Mouse (Mus musculus): ENCODE measurements around the gene Sept5. TPM values are rescaled to one million over a fixed set of nuclear protein-coding genes. Genes with fewer than 3 reads are reported as not detected.

Gene Sept5
- polyA plus RNA-seq, 1 experiment from 2014 or later, result 8.4 TPM

DNA sequence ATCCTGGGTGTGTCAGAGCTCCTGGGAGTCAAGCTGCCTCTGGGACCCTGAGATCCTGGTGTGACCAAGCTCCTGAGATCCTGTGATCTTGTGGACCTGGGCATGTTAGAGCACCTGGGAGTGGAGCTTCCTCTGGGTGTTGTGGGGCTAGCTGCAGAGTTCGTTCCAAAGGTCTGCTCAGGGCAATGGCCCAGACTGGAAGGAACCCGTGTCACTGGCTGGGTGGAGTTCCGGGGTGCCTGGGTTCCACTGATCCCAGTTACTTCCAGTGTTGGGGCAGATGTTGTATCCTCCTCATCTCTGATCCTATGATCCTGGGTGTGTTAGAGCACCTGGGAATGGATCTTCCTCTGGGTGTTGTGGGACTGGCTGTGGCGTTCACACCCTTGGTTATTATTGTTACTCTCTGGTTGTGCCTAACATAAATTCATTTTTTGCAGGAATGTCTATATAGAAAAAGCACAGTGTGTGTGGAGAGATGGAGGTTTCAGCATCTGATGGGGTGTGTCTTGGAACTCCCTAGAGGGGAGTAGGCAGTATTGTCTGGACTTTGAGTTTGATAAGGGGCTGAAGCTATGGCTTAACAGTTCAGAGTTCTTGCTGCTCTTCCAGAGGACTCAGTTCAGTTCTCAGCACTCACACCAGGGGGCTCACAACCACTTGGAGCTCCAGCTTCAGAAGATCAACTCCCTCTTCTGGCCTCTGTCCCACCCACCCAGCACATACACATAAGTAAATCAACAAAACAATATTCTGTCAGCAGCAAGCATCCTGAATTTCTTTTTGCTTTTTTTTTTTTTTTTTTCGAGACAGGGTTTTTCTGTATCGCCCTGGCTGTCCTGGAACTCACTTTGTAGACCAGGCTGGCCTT, 23.8 kb upstream of the Sept5 start:
- ATAC-seq (replicated peaks; ENCODE audit: extremely low read depth, insufficient read depth, low FRiP score), result no peak

GRCm38 (mm10) chr16:18649126-18649525, 19.4 kb upstream of the Sept5 start:
- H3K27ac ChIP-seq (ENCODE audit: low read length), result no peak overlapping the region
- WGBS, result 57% methylated on average over 3 of the region's 3 CpGs
- ATAC-seq (replicated peaks; ENCODE audit: extremely low read depth, insufficient read depth, low FRiP score), result no peak
- H3K9ac ChIP-seq (ENCODE audit: low read length), result no peak overlapping the region
- no peak overlapping the region for H3K4me3 ChIP-seq (ENCODE audit: low read length)
- no peaks in the 10 kb centered on the region for H3K27me3 ChIP-seq (ENCODE audit: control insufficient read depth, insufficient read depth, low read length)
- H3K36me3 ChIP-seq (ENCODE audit: control insufficient read depth, insufficient read depth), result no peaks in the 10 kb centered on the region
- no peaks in the 10 kb centered on the region for H3K9me3 ChIP-seq (replicated peaks; ENCODE audit: control insufficient read depth, low read length)
- H3K4me1 ChIP-seq (ENCODE audit: control insufficient read depth, insufficient read depth, low read length), result no peaks in the 10 kb centered on the region
- no peak overlapping the region for H3K4me2 ChIP-seq (ENCODE audit: low read depth, low read length)

More for the DNA sequence above, 23.8 kb upstream of the Sept5 start:
- H3K27ac ChIP-seq (ENCODE audit: low read length), result no peak overlapping the region
- no peak overlapping the region for H3K4me2 ChIP-seq (ENCODE audit: low read depth, low read length)
- H3K9me3 ChIP-seq (replicated peaks; ENCODE audit: control insufficient read depth, low read length), result no peaks in the 10 kb centered on the region
- H3K4me3 ChIP-seq (ENCODE audit: low read length), result no peak overlapping the region
- WGBS, result 85% methylated on average over 6 of the region's 6 CpGs
- no peak overlapping the region for H3K9ac ChIP-seq (ENCODE audit: low read length)
- no peaks in the 10 kb centered on the region for H3K27me3 ChIP-seq (ENCODE audit: control insufficient read depth, insufficient read depth, low read length)
- no peaks in the 10 kb centered on the region for H3K4me1 ChIP-seq (ENCODE audit: control insufficient read depth, insufficient read depth, low read length)
- H3K36me3 ChIP-seq (ENCODE audit: control insufficient read depth, insufficient read depth), result no peaks in the 10 kb centered on the region

DNA sequence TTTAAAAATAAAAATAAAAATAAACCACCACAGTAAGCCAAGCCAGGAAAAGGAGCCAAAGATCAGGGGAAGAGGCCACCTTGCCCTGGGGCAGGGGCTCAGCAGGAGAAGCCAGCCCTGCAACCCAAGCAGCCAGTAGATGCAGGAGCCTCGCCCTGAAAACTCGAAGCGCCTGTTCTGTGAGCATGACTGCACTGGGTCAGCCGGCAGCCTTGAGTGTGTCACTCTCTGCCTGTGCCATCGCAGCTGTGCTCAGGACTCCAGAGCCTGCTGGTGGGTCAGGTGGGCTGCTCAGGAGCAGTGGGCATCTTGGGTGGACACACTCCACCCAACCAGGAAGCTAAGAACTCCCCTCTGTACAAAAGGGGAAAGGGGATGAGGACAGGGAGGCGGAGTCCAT, 15.6 kb upstream of the Sept5 start:
- H3K9me3 ChIP-seq (replicated peaks; ENCODE audit: control insufficient read depth, low read length), result no peaks in the 10 kb centered on the region
- no peaks in the 10 kb centered on the region for H3K27me3 ChIP-seq (ENCODE audit: control insufficient read depth, insufficient read depth, low read length)
- 57% methylated on average over 6 of the region's 6 CpGs for WGBS
- H3K9ac ChIP-seq (ENCODE audit: low read length), result no peak overlapping the region
- H3K4me1 ChIP-seq (ENCODE audit: control insufficient read depth, insufficient read depth, low read length), result no peaks in the 10 kb centered on the region
- no peak overlapping the region for H3K27ac ChIP-seq (ENCODE audit: low read length)
- H3K36me3 ChIP-seq (ENCODE audit: control insufficient read depth, insufficient read depth), result no peaks in the 10 kb centered on the region
- H3K4me3 ChIP-seq (ENCODE audit: low read length), result no peak overlapping the region
- ATAC-seq (replicated peaks; ENCODE audit: extremely low read depth, insufficient read depth, low FRiP score), result no peak
- H3K4me2 ChIP-seq (ENCODE audit: low read depth, low read length), result no peak overlapping the region

GRCm38 (mm10) chr16:18644485-18644884, 14.7 kb upstream of the Sept5 start:
- ATAC-seq (replicated peaks; ENCODE audit: extremely low read depth, insufficient read depth, low FRiP score), result no peak
- Histone ChIP-seq H3K9me3 (replicated peaks; ENCODE audit: control insufficient read depth, low read length) (no peaks in the 10 kb centered on the region), H3K4me1 (ENCODE audit: control insufficient read depth, insufficient read depth, low read length) (no peaks in the 10 kb centered on the region), H3K27me3 (ENCODE audit: control insufficient read depth, insufficient read depth, low read length) (no peaks in the 10 kb centered on the region), H3K4me3 (ENCODE audit: low read length) (no peak overlapping the region), H3K27ac (ENCODE audit: low read length) (no peak overlapping the region), H3K9ac (ENCODE audit: low read length) (no peak overlapping the region), H3K4me2 (ENCODE audit: low read depth, low read length) (no peak overlapping the region), H3K36me3 (ENCODE audit: control insufficient read depth, insufficient read depth) (no peaks in the 10 kb centered on the region)
- WGBS, result 73% methylated on average over 4 of the region's 4 CpGs

GRCm38 (mm10) chr16:18643406-18643998, 13.7 kb upstream of the Sept5 start:
- H3K4me3 ChIP-seq (ENCODE audit: low read length), result no peak overlapping the region
- no peak overlapping the region for H3K27ac ChIP-seq (ENCODE audit: low read length)
- 66% methylated on average over 11 of the region's 11 CpGs for WGBS
- no peaks in the 10 kb centered on the region for H3K9me3 ChIP-seq (replicated peaks; ENCODE audit: control insufficient read depth, low read length)
- ATAC-seq (replicated peaks; ENCODE audit: extremely low read depth, insufficient read depth, low FRiP score), result no peak
- no peaks in the 10 kb centered on the region for H3K4me1 ChIP-seq (ENCODE audit: control insufficient read depth, insufficient read depth, low read length)
- no peak overlapping the region for H3K4me2 ChIP-seq (ENCODE audit: low read depth, low read length)
- no peak overlapping the region for H3K9ac ChIP-seq (ENCODE audit: low read length)
- H3K27me3 ChIP-seq (ENCODE audit: control insufficient read depth, insufficient read depth, low read length), result no peaks in the 10 kb centered on the region
- H3K36me3 ChIP-seq (ENCODE audit: control insufficient read depth, insufficient read depth), result no peaks in the 10 kb centered on the region

DNA sequence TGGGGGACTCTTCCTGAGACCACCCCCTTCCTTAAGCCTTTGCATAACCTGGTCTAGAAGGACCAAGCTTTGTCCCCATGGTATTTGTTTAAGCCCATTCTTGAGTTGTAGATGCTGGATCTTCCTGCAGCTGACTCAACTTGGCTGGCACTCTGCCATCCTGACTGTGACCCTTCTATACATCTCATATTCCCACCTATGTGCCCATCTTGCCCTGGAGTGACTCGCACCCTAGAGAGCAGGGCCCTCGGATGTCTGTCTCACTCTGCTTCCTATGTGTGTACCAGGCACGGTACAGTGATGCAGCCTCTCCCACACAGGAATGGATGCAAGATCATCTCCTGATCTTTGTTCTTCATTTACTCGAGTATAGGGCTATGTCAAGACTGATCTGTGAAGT, 13.1 kb upstream of the Sept5 start:
- Histone ChIP-seq H3K4me1 (ENCODE audit: control insufficient read depth, insufficient read depth, low read length) (no peaks in the 10 kb centered on the region), H3K27me3 (ENCODE audit: control insufficient read depth, insufficient read depth, low read length) (no peaks in the 10 kb centered on the region), H3K9ac (ENCODE audit: low read length) (no peak overlapping the region), H3K27ac (ENCODE audit: low read length) (no peak overlapping the region), H3K9me3 (replicated peaks; ENCODE audit: control insufficient read depth, low read length) (no peaks in the 10 kb centered on the region), H3K4me2 (ENCODE audit: low read depth, low read length) (no peak overlapping the region), H3K36me3 (ENCODE audit: control insufficient read depth, insufficient read depth) (no peaks in the 10 kb centered on the region), H3K4me3 (ENCODE audit: low read length) (no peak overlapping the region)
- WGBS, result 64% methylated on average over 4 of the region's 4 CpGs
- ATAC-seq (replicated peaks; ENCODE audit: extremely low read depth, insufficient read depth, low FRiP score), result no peak

DNA sequence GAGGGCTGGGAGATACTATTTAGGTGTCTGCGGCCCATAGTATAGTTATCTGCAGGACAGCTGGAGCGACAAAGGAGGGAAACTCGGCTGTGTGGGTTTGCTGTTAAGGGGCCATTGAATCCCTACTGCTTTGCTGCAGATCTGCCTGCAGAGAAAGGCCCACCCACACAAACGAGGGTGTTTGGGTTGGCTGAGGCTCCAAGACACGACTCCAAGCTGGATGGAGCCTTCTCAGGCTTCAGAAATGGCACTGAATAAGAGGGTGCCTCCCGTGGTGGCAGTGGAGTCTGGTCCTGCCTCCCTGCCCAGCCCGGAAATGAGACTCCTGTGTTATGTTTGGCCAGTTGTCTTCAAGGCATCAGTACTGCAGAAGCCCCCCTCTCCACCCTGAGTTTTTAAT, 12.5 kb upstream of the Sept5 start:
- H3K9me3 ChIP-seq (replicated peaks; ENCODE audit: control insufficient read depth, low read length), result no peaks in the 10 kb centered on the region
- ATAC-seq (replicated peaks; ENCODE audit: extremely low read depth, insufficient read depth, low FRiP score), result no peak
- no peak overlapping the region for H3K9ac ChIP-seq (ENCODE audit: low read length)
- WGBS, result 38% methylated on average over 7 of the region's 7 CpGs
- no peak overlapping the region for H3K4me2 ChIP-seq (ENCODE audit: low read depth, low read length)
- no peaks in the 10 kb centered on the region for H3K27me3 ChIP-seq (ENCODE audit: control insufficient read depth, insufficient read depth, low read length)
- H3K4me1 ChIP-seq (ENCODE audit: control insufficient read depth, insufficient read depth, low read length), result no peaks in the 10 kb centered on the region
- no peak overlapping the region for H3K4me3 ChIP-seq (ENCODE audit: low read length)
- H3K36me3 ChIP-seq (ENCODE audit: control insufficient read depth, insufficient read depth), result no peaks in the 10 kb centered on the region
- no peak overlapping the region for H3K27ac ChIP-seq (ENCODE audit: low read length)

DNA sequence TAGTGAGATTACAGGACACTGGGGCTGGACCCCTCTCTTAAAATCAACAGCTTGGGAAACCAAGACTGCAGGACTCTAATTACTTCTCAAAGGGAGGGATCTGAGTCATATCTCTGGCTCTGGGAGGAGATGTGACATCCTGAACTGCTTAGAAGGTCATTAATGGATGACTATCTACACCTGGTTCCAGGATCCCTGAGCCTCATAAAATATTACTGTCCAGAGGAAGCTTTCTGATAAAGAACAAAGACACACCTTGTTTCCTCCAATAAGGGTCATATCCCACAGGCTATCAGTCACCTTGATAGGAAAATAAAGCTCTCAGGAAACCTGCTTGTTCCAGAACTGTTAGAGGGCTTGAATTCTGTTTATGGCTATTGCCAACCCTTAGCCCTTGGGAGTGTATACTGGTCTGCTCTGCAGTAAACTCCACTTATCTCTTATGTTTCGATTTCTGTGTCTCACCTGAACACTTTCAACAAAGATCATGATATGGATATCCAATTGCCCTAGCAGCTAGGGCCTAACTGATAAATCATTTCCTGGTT, 9.7 kb upstream of the Sept5 start:
- no peak for ATAC-seq (replicated peaks; ENCODE audit: extremely low read depth, insufficient read depth, low FRiP score)
- Histone ChIP-seq H3K4me2 (ENCODE audit: low read depth, low read length) (no peak overlapping the region), H3K9ac (ENCODE audit: low read length) (no peak overlapping the region), H3K9me3 (replicated peaks; ENCODE audit: control insufficient read depth, low read length) (no peaks in the 10 kb centered on the region), H3K27me3 (ENCODE audit: control insufficient read depth, insufficient read depth, low read length) (no peaks in the 10 kb centered on the region), H3K36me3 (ENCODE audit: control insufficient read depth, insufficient read depth) (no peaks in the 10 kb centered on the region), H3K27ac (ENCODE audit: low read length) (no peak overlapping the region), H3K4me1 (ENCODE audit: control insufficient read depth, insufficient read depth, low read length) (no peaks in the 10 kb centered on the region), H3K4me3 (ENCODE audit: low read length) (no peak overlapping the region)
- WGBS, result 67% methylated on average over 1 of the region's 1 CpGs

- no peak overlapping the region for H3K9ac ChIP-seq (ENCODE audit: low read length)
- H3K9me3 ChIP-seq (replicated peaks; ENCODE audit: control insufficient read depth, low read length), result no peaks in the 10 kb centered on the region
- H3K36me3 ChIP-seq (ENCODE audit: control insufficient read depth, insufficient read depth), result no peaks in the 10 kb centered on the region
- no peak overlapping the region for H3K4me3 ChIP-seq (ENCODE audit: low read length)
- no peak overlapping the region for H3K27ac ChIP-seq (ENCODE audit: low read length)
- H3K4me2 ChIP-seq (ENCODE audit: low read depth, low read length), result no peak overlapping the region
- H3K27me3 ChIP-seq (ENCODE audit: control insufficient read depth, insufficient read depth, low read length), result no peaks in the 10 kb centered on the region
- H3K4me1 ChIP-seq (ENCODE audit: control insufficient read depth, insufficient read depth, low read length), result no peaks in the 10 kb centered on the region
- WGBS, result 59% methylated on average over 2 of the region's 2 CpGs
- no peak for ATAC-seq (replicated peaks; ENCODE audit: extremely low read depth, insufficient read depth, low FRiP score)
Observed at GRCm38 (mm10) chr16:18638396-18638795, 8.6 kb upstream of the Sept5 start.

Measured in heart, embryonic 16.5 days (tissue).